Mouse (Mus musculus): Measurements from ENCODE around the gene 0610010F05Rik. TPM values are rescaled to one million over a fixed set of nuclear protein-coding genes. Genes with fewer than 3 reads are reported as not detected.
"Not testable (repeated sequence)": the region's sequence is repeated elsewhere in the genome, so short reads cannot be mapped to it uniquely, and the experiment has no call there.

The 0610010F05Rik gene
- polyA plus RNA-seq, 1 experiment from 2014 or later, result 92.9 TPM

- WGBS, result 85% methylated on average over 2 of the region's 2 CpGs
- Histone ChIP-seq H3K9me3 (no peaks in the 10 kb centered on the region), H3K27me3 (no peaks in the 10 kb centered on the region), H3K4me3 (replicated peaks) (no peak overlapping the region), H3K27ac (no peak overlapping the region), H3K36me3 (replicated peaks) (no peaks in the 10 kb centered on the region; the same call in 1 of the 2 replicates), H3K9ac (no peak overlapping the region), H3K4me1 (peaks cover 2% of the 10 kb centered on the region; the same call in 1 of the 2 replicates), H3K4me2 (no peak overlapping the region)
- no peak for ATAC-seq (ENCODE audit: low FRiP score)
These were observed 24.4 kb upstream of the 0610010F05Rik start for GRCm38 (mm10) chr11:23657791-23658190.

GRCm38 (mm10) chr11:23653666-23654065 lies 20.2 kb upstream of the 0610010F05Rik start:
- peaks cover 9% of the 10 kb centered on the region for H3K36me3 ChIP-seq (replicated peaks)
- no peak overlapping the region for H3K4me2 ChIP-seq
- no peaks in the 10 kb centered on the region for H3K9me3 ChIP-seq
- H3K4me1 ChIP-seq, result peaks cover 2% of the 10 kb centered on the region; the same call in 1 of the 2 replicates
- no peaks in the 10 kb centered on the region for H3K27me3 ChIP-seq
- WGBS, result 51% methylated on average over 3 of the region's 3 CpGs
- H3K9ac ChIP-seq, result no peak overlapping the region
- no peak overlapping the region for H3K4me3 ChIP-seq (replicated peaks)
- H3K27ac ChIP-seq, result no peak overlapping the region
- no peak for ATAC-seq (ENCODE audit: low FRiP score)

- Histone ChIP-seq H3K27me3 (no peaks in the 10 kb centered on the region), H3K36me3 (replicated peaks) (peaks cover 26% of the 10 kb centered on the region), H3K9me3 (no peaks in the 10 kb centered on the region), H3K4me2 (no peak overlapping the region), H3K9ac (no peak overlapping the region), H3K4me1 (no peaks in the 10 kb centered on the region), H3K4me3 (replicated peaks) (no peak overlapping the region), H3K27ac (no peak overlapping the region)
- WGBS, result 96% methylated on average over 3 of the region's 3 CpGs
- ATAC-seq (ENCODE audit: low FRiP score), result no peak
These were observed 14.4 kb upstream of the 0610010F05Rik start for GRCm38 (mm10) chr11:23647835-23648234.

- no peak overlapping the region for H3K4me2 ChIP-seq
- H3K27me3 ChIP-seq, result no peaks in the 10 kb centered on the region
- no peak for ATAC-seq (ENCODE audit: low FRiP score)
- no peak overlapping the region for H3K4me3 ChIP-seq (replicated peaks)
- no peak overlapping the region for H3K9ac ChIP-seq
- H3K9me3 ChIP-seq, result no peaks in the 10 kb centered on the region
- no peaks in the 10 kb centered on the region for H3K4me1 ChIP-seq
- peaks cover 30% of the 10 kb centered on the region for H3K36me3 ChIP-seq (replicated peaks)
- H3K27ac ChIP-seq, result no peak overlapping the region
These were observed 14.0 kb upstream of the 0610010F05Rik start for GRCm38 (mm10) chr11:23647431-23647830.

- Histone ChIP-seq H3K36me3 (replicated peaks) (no peaks in the 10 kb centered on the region; the same call in 1 of the 2 replicates), H3K4me3 (replicated peaks) (no peak overlapping the region), H3K27me3 (no peaks in the 10 kb centered on the region), H3K4me1 (peaks cover 10% of the 10 kb centered on the region), H3K9ac (no peak overlapping the region), H3K9me3 (no peaks in the 10 kb centered on the region), H3K27ac (no peak overlapping the region), H3K4me2 (no peak overlapping the region)
- no peak for ATAC-seq (ENCODE audit: low FRiP score)
- 79% methylated on average over 8 of the region's 8 CpGs for WGBS
These were observed 1.1 kb upstream of the 0610010F05Rik start for GRCm38 (mm10) chr11:23634573-23634972.

- Histone ChIP-seq H3K27ac (peak overlapping the region; percentile 93), H3K9me3 (no peaks in the 10 kb centered on the region), H3K9ac (peak overlapping the region; percentile 22; the same call in 1 of the 2 replicates), H3K4me3 (replicated peaks) (peak overlapping the region; percentile 72), H3K4me2 (peak overlapping the region; percentile 58), H3K27me3 (no peaks in the 10 kb centered on the region), H3K4me1 (peaks cover 10% of the 10 kb centered on the region), H3K36me3 (replicated peaks) (no peaks in the 10 kb centered on the region; the same call in 1 of the 2 replicates)
- no peak; the same call in 1 of the 2 replicates for ATAC-seq (ENCODE audit: low FRiP score)
- WGBS, result 13% methylated on average over 7 of the region's 7 CpGs
These were observed 408 bp upstream of the 0610010F05Rik start for GRCm38 (mm10) chr11:23633879-23634215.

GRCm38 (mm10) chr11:23630664-23631063 lies 2.8 kb downstream of the 0610010F05Rik start:
- ATAC-seq (ENCODE audit: low FRiP score), result no peak

GRCm38 (mm10) chr11:23618995-23619394 lies 14.4 kb downstream of the 0610010F05Rik start:
- Histone ChIP-seq H3K4me1 (no peaks in the 10 kb centered on the region), H3K27ac (no peak overlapping the region), H3K4me3 (replicated peaks) (no peak overlapping the region), H3K9ac (no peak overlapping the region), H3K9me3 (no peaks in the 10 kb centered on the region), H3K4me2 (no peak overlapping the region), H3K27me3 (no peaks in the 10 kb centered on the region), H3K36me3 (replicated peaks) (peaks cover 12% of the 10 kb centered on the region)
- WGBS, result 80% methylated on average over 5 of the region's 5 CpGs
- ATAC-seq (ENCODE audit: low FRiP score), result no peak

More at GRCm38 (mm10) chr11:23630664-23631063, 2.8 kb downstream of the 0610010F05Rik start:
- Histone ChIP-seq H3K27ac (no peak overlapping the region), H3K4me3 (replicated peaks) (no peak overlapping the region), H3K27me3 (no peaks in the 10 kb centered on the region), H3K9me3 (no peaks in the 10 kb centered on the region), H3K36me3 (replicated peaks) (peaks cover 10% of the 10 kb centered on the region), H3K4me2 (no peak overlapping the region), H3K9ac (no peak overlapping the region), H3K4me1 (peaks cover 10% of the 10 kb centered on the region)

- ATAC-seq (ENCODE audit: low FRiP score), result no peak
- Histone ChIP-seq H3K36me3 (replicated peaks) (peaks cover 25% of the 10 kb centered on the region), H3K4me2 (no peak overlapping the region), H3K4me3 (replicated peaks) (no peak overlapping the region), H3K4me1 (no peaks in the 10 kb centered on the region), H3K27ac (no peak overlapping the region), H3K9ac (no peak overlapping the region), H3K27me3 (no peaks in the 10 kb centered on the region), H3K9me3 (no peaks in the 10 kb centered on the region)
- WGBS, result 86% methylated on average over 5 of the region's 5 CpGs
These were observed 18.9 kb downstream of the 0610010F05Rik start for GRCm38 (mm10) chr11:23614546-23614945.

GRCm38 (mm10) chr11:23607291-23607690 lies 26.1 kb downstream of the 0610010F05Rik start:
- not testable (repeated sequence) for H3K9ac ChIP-seq; H3K4me3 ChIP-seq (replicated peaks); H3K27me3 ChIP-seq; H3K27ac ChIP-seq; ATAC-seq (ENCODE audit: low FRiP score); H3K4me1 ChIP-seq; H3K4me2 ChIP-seq; H3K9me3 ChIP-seq
- WGBS, result 94% methylated on average over 6 of the region's 6 CpGs
- peaks cover 50% of the 10 kb centered on the region for H3K36me3 ChIP-seq (replicated peaks)

- H3K9me3 ChIP-seq, result no peaks in the 10 kb centered on the region
- H3K36me3 ChIP-seq (replicated peaks), result peaks cover 37% of the 10 kb centered on the region
- no peak overlapping the region for H3K27ac ChIP-seq
- no peak overlapping the region for H3K4me2 ChIP-seq
- no peak overlapping the region for H3K9ac ChIP-seq
- 91% methylated on average over 7 of the region's 7 CpGs for WGBS
- H3K4me1 ChIP-seq, result no peaks in the 10 kb centered on the region
- no peak overlapping the region for H3K4me3 ChIP-seq (replicated peaks)
- ATAC-seq (ENCODE audit: low FRiP score), result no peak
- no peaks in the 10 kb centered on the region for H3K27me3 ChIP-seq
These were observed 63.3 kb downstream of the 0610010F05Rik start for GRCm38 (mm10) chr11:23570130-23570529.

GRCm38 (mm10) chr11:23565761-23566160 lies 67.7 kb downstream of the 0610010F05Rik start:
- H3K27me3 ChIP-seq, result no peaks in the 10 kb centered on the region
- H3K9me3 ChIP-seq, result no peaks in the 10 kb centered on the region
- ATAC-seq (ENCODE audit: low FRiP score), result peak; percentile 82
- H3K36me3 ChIP-seq (replicated peaks), result peaks cover 24% of the 10 kb centered on the region
- H3K9ac ChIP-seq, result no peak overlapping the region
- no peaks in the 10 kb centered on the region for H3K4me1 ChIP-seq
- H3K4me3 ChIP-seq (replicated peaks), result no peak overlapping the region
- no peak overlapping the region for H3K4me2 ChIP-seq
- H3K27ac ChIP-seq, result no peak overlapping the region
- WGBS, result 50% methylated on average over 6 of the region's 6 CpGs

- Histone ChIP-seq H3K36me3 (replicated peaks) (no peaks in the 10 kb centered on the region), H3K9ac (no peak overlapping the region), H3K27me3 (no peaks in the 10 kb centered on the region), H3K9me3 (no peaks in the 10 kb centered on the region), H3K4me2 (no peak overlapping the region), H3K27ac (no peak overlapping the region), H3K4me3 (replicated peaks) (no peak overlapping the region), H3K4me1 (no peaks in the 10 kb centered on the region)
- ATAC-seq (ENCODE audit: low FRiP score), result no peak
- WGBS, result 71% methylated on average over 6 of the region's 6 CpGs
These were observed 76.3 kb downstream of the 0610010F05Rik start for GRCm38 (mm10) chr11:23557039-23557630.
